Mouse (Mus musculus): ENCODE measurements around the gene Apon.

DNA sequence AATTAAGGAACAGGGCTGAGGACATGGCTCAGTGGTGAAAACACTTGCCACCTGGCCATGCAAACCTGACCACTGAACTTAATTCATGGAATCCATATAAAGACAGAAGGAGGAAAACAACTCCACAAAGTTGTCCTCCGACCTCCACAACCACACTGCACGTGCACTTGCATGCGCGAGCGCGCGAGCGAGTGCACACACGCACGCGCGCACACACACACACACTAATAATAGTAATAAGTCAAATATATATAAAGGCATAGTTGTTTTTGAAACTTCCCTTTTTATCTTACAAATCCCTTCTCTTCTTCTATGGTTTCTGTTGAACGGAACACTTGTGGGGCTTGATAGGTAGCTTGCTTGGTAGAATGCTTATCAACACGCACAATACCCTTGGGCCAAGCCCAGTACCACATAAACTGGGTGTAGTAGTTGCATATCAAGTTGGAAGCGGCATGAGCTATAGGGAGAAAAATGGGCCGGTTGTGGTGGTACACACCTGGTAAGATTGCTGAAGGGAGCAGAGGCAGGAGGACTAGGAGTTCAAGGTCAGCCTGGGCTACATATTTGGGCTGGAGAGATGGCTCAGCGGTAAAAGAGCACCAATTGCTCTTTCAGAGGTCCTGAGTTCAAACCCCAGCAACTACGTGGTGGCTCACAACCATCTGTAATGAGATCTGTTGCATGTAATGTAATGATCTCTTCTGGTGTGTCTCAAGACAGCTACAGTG lies 35.3 kb upstream of the Apon start:
- TF ChIP-seq CTCF (IDR thresholded peaks at IDR 0.05; ENCODE audit: low read depth, low read length) = no peak
- TF ChIP-seq POLR2A (IDR thresholded peaks at IDR 0.05; ENCODE audit: borderline replicate concordance, low read depth, low read length) = no peak

All from bone marrow macrophage, adult 2 months (primary cell).